Mouse (Mus musculus) CD8-positive naive resting alpha-beta T cell, adult 2 months (primary cell): ENCODE measurements around the gene Urgcp.
"Not testable (repeated sequence)": the region's sequence is repeated elsewhere in the genome, so short reads cannot be mapped to it uniquely, and the experiment has no call there.

Experiments used
- DNase-seq, 2 experiments: peaks; one replicate each; pipeline ENCODE4 v3.0.0; 2022; ENCODE audit warnings: low read depth in 2 of 2, low spot score in 2 of 2

Urgcp gene

GRCm38 (mm10) chr11:5761820-5762632, at the start of gene Urgcp:
Gene Urgcp, minus strand, starts transcription at chr11:5762376.
- peak; percentile 92 to 96 for DNase-seq

DNA sequence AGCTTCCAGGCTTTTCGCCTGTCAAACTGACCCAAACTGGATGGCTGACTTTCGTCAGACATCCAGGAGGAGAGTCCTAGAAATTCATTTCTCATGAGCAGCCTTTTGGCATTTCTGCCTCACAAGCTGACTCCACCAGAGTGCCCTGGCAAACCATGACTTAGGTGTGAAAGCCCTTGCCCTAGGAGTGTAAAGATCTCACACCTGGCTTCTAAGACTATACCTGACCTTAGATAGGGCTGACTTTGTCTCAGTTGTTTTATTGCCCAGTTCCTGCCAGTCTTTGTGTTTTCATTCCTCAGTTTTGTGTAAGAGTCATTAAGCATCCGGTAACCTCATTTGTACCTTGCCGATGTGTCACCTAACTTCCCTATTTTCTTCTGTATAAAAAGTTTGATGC, 47.3 kb upstream of the Urgcp start:
- not testable (repeated sequence) for DNase-seq

DNA sequence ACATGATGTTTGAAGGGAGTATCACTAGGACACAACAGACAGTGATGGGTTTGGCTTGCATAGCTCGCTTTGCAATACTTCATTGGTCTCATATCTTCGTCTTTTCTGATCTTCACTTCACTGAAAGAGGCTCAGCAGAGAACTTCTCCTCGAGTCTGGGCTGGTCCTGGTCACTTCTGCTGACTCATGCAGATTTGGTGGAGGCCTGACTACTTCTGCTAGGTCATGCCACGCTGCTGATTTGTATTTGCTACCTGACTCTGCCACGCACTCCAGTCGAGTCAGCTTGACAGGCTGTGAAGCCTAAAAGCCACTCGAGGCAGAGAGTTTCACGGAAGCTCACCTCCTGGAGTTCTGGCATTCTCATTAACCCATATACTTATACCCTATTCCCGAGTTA, 45.8 kb upstream of the Urgcp start:
- DNase-seq: no peak

GRCm38 (mm10) chr11:5805711-5806110, 43.5 kb upstream of the Urgcp start:
- no peak for DNase-seq

GRCm38 (mm10) chr11:5804174-5804573, 42.0 kb upstream of the Urgcp start:
- no peak for DNase-seq

DNA sequence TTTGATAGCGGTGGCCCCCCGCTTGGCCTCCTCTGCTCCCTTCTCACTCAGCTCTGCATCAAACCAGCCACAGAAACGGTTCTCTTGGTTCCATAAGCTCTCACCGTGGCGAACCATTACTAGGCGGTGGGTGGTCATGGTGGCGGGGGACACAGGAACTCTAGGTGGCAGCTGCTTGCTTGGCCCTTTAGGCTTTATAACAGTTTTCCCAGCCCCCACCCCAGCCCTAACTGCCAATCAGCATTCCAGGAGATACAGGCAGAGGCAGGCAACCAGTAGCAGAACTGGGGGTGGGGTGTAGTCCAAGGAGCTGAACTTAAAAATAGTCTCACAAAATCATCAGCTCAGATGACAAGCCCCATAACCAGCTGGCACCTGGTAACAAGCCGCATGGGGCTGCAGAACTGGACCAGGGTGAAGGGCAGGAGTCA, 41.4 kb upstream of the Urgcp start, which contains the start of gene Pgam2:
TSS of gene Pgam2 (minus strand) at position 183 of the 431 bp plus-strand sequence.
- DNase-seq: no peak

DNA sequence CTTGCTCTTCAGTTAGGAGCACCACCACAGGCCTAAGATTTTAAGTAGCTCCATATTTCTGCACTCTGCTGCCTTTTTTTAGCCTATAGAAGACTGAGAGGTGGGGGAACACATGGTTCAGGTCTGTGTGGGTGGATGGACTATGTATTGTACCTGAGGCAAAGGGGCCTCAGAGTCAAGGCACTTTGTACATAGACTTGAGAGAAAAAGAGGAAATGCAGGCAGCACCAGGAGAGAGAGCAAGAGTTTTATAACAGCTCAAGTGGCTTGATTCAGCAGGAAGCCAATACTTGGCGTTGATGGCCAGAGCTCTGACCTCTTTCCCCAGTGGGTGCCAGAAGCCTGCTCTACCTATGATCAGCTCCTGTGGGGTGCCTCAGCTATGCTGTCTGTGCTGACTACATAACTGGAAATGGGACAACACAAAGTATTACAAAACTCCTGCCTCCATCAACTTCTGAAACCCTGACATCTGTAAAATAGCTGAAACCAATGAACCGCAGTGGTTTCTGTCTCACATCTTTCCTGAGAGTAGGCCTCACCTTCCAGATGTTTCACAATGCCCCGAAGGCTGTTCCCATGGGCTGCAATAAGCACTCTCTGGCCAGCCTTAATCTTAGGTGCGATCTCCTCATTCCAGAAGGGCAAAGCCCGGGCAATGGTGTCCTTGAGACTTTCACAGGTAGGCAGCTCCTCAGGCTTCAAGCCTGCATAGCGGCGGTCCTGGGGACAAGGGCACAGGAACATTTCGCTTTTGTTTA, 40.5 kb upstream of the Urgcp start:
- DNase-seq: no peak

GRCm38 (mm10) chr11:5802005-5802404, 39.8 kb upstream of the Urgcp start:
- DNase-seq: no peak

DNA sequence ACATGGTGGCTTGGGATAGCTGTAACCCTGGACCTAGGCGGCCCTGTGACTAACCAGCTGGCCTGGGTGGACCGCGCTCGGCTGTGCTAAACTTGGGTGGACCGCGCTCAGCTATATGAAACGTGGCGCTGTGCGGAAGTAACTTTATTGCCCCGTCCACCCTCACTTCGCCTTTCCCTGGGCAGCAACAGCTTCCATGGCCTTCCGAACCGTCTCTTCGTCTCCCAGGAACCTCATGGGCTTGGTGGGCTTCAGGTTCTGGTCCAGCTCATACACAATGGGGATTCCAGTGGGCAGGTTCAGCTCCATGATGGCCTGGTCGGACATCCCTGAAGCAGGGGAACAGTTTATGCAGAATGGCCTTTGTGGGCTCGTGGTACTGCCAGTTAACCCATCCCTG, 39.3 kb upstream of the Urgcp start:
- no peak for DNase-seq

DNA sequence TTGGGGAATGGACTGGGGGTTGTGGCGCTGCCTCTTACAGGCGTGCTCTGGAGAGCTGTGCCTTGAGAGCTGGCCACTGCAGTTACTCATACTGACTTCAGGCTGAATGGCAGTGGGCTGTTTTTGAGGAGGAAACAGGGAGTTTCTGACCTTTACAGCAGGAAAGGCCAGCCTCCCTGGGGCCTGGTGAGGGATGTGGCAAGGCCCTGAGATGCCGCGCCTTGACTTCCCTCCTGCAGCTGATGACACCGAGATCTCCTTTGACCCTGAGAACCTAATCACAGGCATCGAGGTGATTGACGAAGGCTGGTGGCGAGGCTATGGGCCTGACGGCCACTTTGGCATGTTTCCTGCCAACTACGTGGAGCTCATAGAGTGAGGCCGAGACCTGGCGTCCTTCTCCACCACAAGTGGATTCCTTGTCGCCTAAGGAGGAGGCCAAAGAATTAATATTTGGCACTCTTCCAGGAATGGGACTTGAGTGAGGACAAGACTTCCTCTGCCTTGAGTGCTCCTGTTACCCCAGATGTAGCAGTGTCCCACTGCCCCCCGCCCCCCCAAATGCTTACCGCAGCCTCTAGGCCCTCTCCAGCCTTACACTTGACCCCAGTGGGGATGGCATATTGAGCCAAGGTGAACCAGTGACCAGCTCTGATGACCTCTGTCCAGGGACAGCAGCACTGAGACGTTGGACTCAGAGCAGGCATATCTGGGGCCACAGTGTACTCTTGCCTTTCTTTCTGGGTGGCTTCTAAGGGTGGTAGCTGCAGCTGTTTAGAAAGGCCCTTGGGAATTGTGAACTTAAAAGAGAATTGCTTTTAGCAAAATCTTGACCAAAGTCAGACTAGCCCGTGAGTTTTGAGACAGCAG, 37.7 kb upstream of the Urgcp start:
- no peak for DNase-seq

GRCm38 (mm10) chr11:5797928-5798327, 35.8 kb upstream of the Urgcp start:
- DNase-seq: no peak

- DNase-seq: no peak
Observed at GRCm38 (mm10) chr11:5797371-5797770, 35.2 kb upstream of the Urgcp start.

- no peak for DNase-seq
Observed at GRCm38 (mm10) chr11:5796939-5797338, 34.8 kb upstream of the Urgcp start.

DNA sequence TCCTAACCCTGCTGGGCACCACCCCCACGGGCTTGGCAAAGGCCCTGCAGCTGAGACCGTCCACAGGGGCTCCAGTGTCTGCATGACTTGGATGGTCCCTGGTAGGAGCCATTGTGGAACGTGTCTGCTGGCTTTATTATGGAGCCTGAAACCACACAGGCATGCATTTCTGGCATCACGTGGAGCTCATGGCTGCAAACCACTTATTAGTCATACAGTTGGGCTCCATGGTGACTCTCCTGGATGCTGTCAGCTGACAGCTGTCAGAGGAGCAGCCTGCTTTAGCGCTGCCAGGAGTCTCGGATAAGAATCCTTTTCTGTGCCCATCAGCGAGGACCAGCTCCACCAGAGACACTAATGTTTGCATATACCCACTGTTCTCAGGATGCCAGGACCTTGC, 33.5 kb upstream of the Urgcp start:
- no peak for DNase-seq

- no peak for DNase-seq
Observed at GRCm38 (mm10) chr11:5795290-5795689, 33.1 kb upstream of the Urgcp start.

DNA sequence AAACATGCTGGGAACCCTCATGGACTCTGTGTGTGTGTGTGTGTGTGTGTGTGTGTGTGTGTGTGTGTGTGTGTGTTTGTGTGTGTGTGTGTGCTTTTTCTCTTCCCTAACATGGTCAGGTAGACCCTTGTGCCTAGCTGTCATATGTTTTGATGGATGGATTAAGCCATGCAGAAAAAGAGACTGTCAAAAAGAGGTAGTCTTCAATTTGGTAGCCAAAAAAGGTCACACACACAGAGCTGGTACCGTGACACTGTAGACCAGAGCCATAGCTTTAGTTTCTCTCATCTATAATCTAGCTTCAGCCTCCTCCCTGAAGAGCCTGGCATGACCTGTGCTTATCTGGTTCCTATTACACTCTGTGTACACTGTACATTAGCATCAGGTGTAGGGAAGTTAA, 28.3 kb upstream of the Urgcp start:
- no peak for DNase-seq

DNA sequence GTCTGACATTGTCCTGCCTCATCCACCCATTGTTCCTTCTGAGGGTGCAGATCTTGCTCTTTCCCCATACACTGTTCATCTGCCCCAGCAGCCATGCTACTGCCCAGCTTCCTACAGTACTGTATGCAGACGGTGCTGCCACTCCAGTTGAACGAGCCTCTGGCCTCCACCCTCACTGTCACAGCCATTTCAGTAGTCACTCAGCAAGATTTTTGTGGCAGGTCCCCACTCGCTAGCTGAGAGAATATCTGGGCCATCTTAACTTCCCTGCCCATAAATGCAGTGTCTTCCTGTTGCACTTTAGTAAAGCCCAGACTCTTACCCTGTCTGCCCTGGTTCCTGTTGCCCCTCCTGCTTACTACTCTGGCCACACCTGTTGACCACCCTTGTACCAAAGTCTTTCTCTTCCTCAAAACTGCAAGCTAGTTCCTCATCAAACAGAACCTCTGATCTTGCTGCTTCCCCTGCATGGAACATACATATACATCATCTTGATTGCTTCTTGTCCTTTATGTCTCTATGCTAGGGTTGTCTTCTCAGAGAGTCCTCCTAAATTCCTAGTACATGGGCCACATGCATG, 27.7 kb upstream of the Urgcp start:
- no peak for DNase-seq

DNA sequence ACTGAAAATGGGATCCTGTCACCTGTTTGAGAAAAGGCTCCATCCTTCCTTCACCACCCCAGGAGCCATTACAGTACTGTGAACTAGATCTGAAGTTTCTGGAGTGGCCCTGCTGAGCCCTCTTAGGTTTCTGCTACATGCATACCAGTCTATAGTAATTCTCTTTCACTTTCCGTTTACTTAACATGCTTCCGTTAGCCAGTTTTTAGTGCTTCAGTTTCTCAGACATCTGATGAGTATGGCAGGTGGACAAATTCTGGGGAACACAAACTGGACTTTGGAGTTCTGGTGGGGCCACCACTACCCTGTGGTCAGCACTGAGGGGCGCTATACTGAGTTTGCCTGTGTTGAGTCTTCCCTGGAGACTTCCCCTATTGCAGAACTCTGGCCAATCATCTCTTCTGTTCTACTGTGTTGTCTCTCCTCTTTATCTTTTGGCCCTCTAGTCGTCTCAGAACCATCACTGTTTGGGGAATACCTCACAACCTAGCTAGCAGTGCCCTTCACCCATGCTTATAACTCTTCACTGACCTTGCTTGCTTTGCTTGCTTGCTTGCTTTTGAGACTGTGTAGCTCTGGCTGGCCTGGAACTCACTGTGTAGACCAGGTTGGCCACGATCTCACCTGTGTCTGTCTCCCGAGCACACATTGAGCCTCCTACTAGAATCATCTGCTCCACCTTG, 27.0 kb upstream of the Urgcp start:
- no peak for DNase-seq

DNA sequence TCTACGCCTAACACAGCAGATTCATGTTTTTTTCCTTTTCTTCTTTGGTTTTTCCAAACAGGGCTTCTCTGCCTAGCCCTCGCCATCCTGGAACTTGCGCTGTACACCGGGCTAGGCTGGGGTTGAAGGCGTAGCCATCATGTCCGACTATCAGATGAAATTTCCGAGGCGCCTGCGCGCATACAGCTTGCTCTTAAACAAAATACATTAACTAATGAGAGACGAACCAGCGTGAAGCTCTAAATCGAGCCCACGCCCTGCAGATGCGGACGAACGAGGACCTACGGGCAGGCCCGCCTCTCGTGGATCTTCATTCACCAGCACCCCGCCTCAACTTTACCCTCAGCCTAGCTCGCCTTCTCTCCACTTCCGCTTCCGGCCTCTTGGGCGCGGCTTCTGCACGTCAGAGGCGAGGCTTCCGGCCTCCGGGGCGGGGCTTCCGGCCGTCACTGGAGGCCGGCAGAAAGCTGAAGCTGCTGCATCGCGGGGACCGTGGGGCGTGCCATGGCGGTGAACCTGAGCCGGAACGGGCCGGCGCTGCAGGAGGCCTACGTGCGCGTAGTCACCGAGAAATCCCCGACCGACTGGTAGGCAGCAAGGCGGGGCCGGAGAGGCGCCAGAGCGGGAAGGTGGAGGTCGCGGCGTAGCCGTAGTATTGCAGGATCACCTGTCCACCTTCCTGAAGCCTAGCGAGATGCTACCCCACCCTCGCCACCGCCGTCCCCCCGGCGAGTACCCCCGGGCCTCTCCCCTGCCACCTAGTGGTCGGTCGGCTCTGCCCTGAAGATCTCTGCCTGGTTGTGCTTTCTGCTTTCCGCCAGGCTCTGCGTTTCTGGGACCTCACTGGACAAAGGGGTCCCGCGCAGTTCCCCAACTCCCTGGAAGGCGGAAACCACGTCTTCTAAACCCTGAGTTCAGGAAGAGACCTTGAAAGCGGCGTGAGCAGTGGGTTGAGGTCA, 26.2 kb upstream of the Urgcp start, which contains the start of gene Dbnl:
TSS of gene Dbnl (plus strand) at position 433 of the 959 bp plus-strand sequence.
- peak; percentile 97 for DNase-seq
